Mouse (Mus musculus): ENCODE data around the gene Cdkal1. TPM values are rescaled to one million over a fixed set of nuclear protein-coding genes. Genes with fewer than 3 reads are reported as not detected.
A peak's percentile ranks its signal among the peaks of the same experiment; 100 is the strongest.

Gene Cdkal1
- polyA plus RNA-seq, 1 experiment from 2014 or later, result 21.1 TPM

DNA sequence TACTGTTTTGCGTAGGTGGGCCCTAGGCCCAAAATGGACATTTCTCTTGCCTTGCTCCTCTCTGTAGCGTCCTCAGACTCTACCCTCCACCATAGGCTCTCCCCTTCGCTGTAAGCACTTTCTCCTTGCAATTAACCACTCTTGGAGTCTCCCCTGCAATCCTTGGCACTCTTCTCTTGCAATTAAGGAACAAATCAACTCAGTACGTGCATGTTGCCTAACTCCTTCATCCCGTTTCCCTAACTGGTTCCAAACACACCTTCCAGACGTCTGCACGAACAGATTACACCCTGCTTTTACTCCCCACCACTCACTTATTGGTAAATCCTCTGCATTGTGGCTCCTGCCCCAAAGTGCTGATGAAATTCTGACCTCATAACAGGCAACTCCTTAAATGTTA is 358.2 kb downstream of the Cdkal1 start:
- 86% methylated on average over 7 of the region's 7 CpGs for WGBS
- no peak for ATAC-seq (ENCODE audit: low read depth)

DNA sequence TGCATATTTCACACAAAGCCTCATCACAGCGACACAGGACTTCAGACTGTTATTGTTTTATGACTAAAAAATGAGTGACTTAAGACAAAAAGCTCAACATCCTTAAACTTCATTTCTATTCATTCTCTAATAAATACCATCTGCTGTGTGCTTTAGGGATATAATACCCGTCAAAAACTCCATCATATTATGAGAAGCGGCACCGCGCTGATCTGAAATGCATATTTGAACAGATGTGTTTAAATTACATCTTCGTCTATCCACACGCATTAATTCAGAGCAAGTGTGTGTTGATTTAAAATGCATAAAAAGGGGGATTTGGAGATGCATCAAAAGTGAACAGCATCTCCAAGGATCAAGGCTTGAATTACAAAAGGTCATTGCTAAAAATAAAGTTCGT is 365.1 kb downstream of the Cdkal1 start:
- 59% methylated on average over 8 of the region's 8 CpGs for WGBS
- H3K4me2 ChIP-seq (ENCODE audit: low read depth, low read length), result no peak overlapping the region
- H3K36me3 ChIP-seq (ENCODE audit: control insufficient read depth, insufficient read depth, low read length), result no peaks in the 10 kb centered on the region
- no peaks in the 10 kb centered on the region for H3K9me3 ChIP-seq (ENCODE audit: control insufficient read depth, low read length)
- no peak overlapping the region for H3K4me3 ChIP-seq (ENCODE audit: low read depth, low read length)
- no peaks in the 10 kb centered on the region for H3K4me1 ChIP-seq (ENCODE audit: control insufficient read depth, insufficient read depth, low read length)
- H3K27ac ChIP-seq (ENCODE audit: low read depth, low read length), result no peak overlapping the region
- no peak for ATAC-seq (ENCODE audit: low read depth)
- H3K27me3 ChIP-seq (ENCODE audit: control insufficient read depth, insufficient read depth, low read length), result no peaks in the 10 kb centered on the region
- H3K9ac ChIP-seq (replicated peaks; ENCODE audit: low read depth, low read length), result no peak overlapping the region

More for the DNA sequence above, 358.2 kb downstream of the Cdkal1 start:
- Histone ChIP-seq H3K4me2 (ENCODE audit: low read depth, low read length) (no peak overlapping the region), H3K27me3 (ENCODE audit: control insufficient read depth, insufficient read depth, low read length) (no peaks in the 10 kb centered on the region), H3K9me3 (ENCODE audit: control insufficient read depth, low read length) (no peaks in the 10 kb centered on the region), H3K4me3 (ENCODE audit: low read depth, low read length) (no peak overlapping the region), H3K9ac (replicated peaks; ENCODE audit: low read depth, low read length) (no peak overlapping the region), H3K27ac (ENCODE audit: low read depth, low read length) (no peak overlapping the region), H3K36me3 (ENCODE audit: control insufficient read depth, insufficient read depth, low read length) (no peaks in the 10 kb centered on the region), H3K4me1 (ENCODE audit: control insufficient read depth, insufficient read depth, low read length) (no peaks in the 10 kb centered on the region)

DNA sequence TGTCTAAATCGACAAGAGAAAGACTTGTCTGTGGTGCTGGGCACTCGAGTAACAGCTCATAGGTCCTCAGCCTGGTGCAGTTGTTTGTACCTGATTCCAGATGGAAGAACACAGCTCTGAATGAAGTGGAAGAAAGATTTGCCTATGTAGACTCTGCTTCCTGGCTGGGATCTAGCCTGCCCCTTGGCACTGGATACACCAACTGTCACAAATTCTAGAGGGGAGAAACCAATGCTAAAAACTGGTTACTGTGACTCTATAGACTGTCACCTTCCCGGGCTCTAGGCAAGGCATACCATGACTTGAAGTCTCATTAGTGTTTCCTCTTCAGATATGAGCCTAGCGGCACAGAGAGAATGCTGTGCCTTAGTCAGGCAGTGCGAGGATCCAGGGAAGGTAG is 366.0 kb downstream of the Cdkal1 start:
- Histone ChIP-seq H3K4me1 (ENCODE audit: control insufficient read depth, insufficient read depth, low read length) (no peaks in the 10 kb centered on the region), H3K36me3 (ENCODE audit: control insufficient read depth, insufficient read depth, low read length) (no peaks in the 10 kb centered on the region), H3K27ac (ENCODE audit: low read depth, low read length) (no peak overlapping the region), H3K9me3 (ENCODE audit: control insufficient read depth, low read length) (no peaks in the 10 kb centered on the region), H3K9ac (replicated peaks; ENCODE audit: low read depth, low read length) (no peak overlapping the region), H3K27me3 (ENCODE audit: control insufficient read depth, insufficient read depth, low read length) (no peaks in the 10 kb centered on the region), H3K4me3 (ENCODE audit: low read depth, low read length) (no peak overlapping the region), H3K4me2 (ENCODE audit: low read depth, low read length) (no peak overlapping the region)
- WGBS, result 83% methylated on average over 5 of the region's 5 CpGs
- ATAC-seq (ENCODE audit: low read depth), result no peak

DNA sequence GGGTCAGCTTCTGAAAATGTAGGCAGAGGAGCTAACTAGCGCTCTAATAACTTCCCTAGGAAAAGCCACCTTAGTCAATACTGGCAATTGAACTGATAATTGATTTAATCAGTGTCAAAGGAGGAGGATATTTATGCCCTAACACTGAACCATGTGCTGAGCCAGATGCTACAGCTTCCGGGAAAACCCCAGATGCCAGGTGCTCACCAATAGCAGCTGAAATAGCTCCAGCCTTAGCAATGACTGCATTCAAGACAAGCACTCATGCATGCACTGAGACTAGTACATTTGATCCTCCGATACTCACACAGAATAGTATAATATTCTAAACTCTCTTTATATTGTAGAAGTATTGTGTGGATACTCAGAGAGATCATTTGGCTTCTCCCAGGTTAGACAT is 368.8 kb downstream of the Cdkal1 start:
- Histone ChIP-seq H3K4me3 (ENCODE audit: low read depth, low read length) (no peak overlapping the region), H3K27ac (ENCODE audit: low read depth, low read length) (no peak overlapping the region), H3K9ac (replicated peaks; ENCODE audit: low read depth, low read length) (no peak overlapping the region), H3K4me2 (ENCODE audit: low read depth, low read length) (no peak overlapping the region), H3K36me3 (ENCODE audit: control insufficient read depth, insufficient read depth, low read length) (no peaks in the 10 kb centered on the region), H3K4me1 (ENCODE audit: control insufficient read depth, insufficient read depth, low read length) (no peaks in the 10 kb centered on the region), H3K27me3 (ENCODE audit: control insufficient read depth, insufficient read depth, low read length) (no peaks in the 10 kb centered on the region), H3K9me3 (ENCODE audit: control insufficient read depth, low read length) (no peaks in the 10 kb centered on the region)
- 36% methylated on average over 3 of the region's 3 CpGs for WGBS
- ATAC-seq (ENCODE audit: low read depth), result peak; percentile 58; the same call in 1 of the 2 replicates

GRCm38 (mm10) chr13:29483950-29484349 is 371.5 kb downstream of the Cdkal1 start:
- H3K4me2 ChIP-seq (ENCODE audit: low read depth, low read length), result no peak overlapping the region
- 83% methylated on average over 3 of the region's 3 CpGs for WGBS
- no peaks in the 10 kb centered on the region for H3K9me3 ChIP-seq (ENCODE audit: control insufficient read depth, low read length)
- ATAC-seq (ENCODE audit: low read depth), result no peak
- no peak overlapping the region for H3K9ac ChIP-seq (replicated peaks; ENCODE audit: low read depth, low read length)
- no peaks in the 10 kb centered on the region for H3K36me3 ChIP-seq (ENCODE audit: control insufficient read depth, insufficient read depth, low read length)
- H3K4me3 ChIP-seq (ENCODE audit: low read depth, low read length), result no peak overlapping the region
- H3K4me1 ChIP-seq (ENCODE audit: control insufficient read depth, insufficient read depth, low read length), result no peaks in the 10 kb centered on the region
- H3K27me3 ChIP-seq (ENCODE audit: control insufficient read depth, insufficient read depth, low read length), result no peaks in the 10 kb centered on the region
- no peak overlapping the region for H3K27ac ChIP-seq (ENCODE audit: low read depth, low read length)

GRCm38 (mm10) chr13:29482147-29482863 is 373.2 kb downstream of the Cdkal1 start:
- Histone ChIP-seq H3K9me3 (ENCODE audit: control insufficient read depth, low read length) (no peaks in the 10 kb centered on the region), H3K36me3 (ENCODE audit: control insufficient read depth, insufficient read depth, low read length) (no peaks in the 10 kb centered on the region), H3K4me2 (ENCODE audit: low read depth, low read length) (no peak overlapping the region), H3K4me1 (ENCODE audit: control insufficient read depth, insufficient read depth, low read length) (no peaks in the 10 kb centered on the region), H3K27me3 (ENCODE audit: control insufficient read depth, insufficient read depth, low read length) (no peaks in the 10 kb centered on the region), H3K27ac (ENCODE audit: low read depth, low read length) (no peak overlapping the region), H3K9ac (replicated peaks; ENCODE audit: low read depth, low read length) (no peak overlapping the region), H3K4me3 (ENCODE audit: low read depth, low read length) (no peak overlapping the region)
- no peak for ATAC-seq (ENCODE audit: low read depth)
- 70% methylated on average over 9 of the region's 9 CpGs for WGBS

GRCm38 (mm10) chr13:29476421-29476820 is 379.1 kb downstream of the Cdkal1 start:
- H3K9ac ChIP-seq (replicated peaks; ENCODE audit: low read depth, low read length), result no peak overlapping the region
- H3K4me3 ChIP-seq (ENCODE audit: low read depth, low read length), result no peak overlapping the region
- no peaks in the 10 kb centered on the region for H3K36me3 ChIP-seq (ENCODE audit: control insufficient read depth, insufficient read depth, low read length)
- H3K27me3 ChIP-seq (ENCODE audit: control insufficient read depth, insufficient read depth, low read length), result no peaks in the 10 kb centered on the region
- H3K4me1 ChIP-seq (ENCODE audit: control insufficient read depth, insufficient read depth, low read length), result no peaks in the 10 kb centered on the region
- H3K4me2 ChIP-seq (ENCODE audit: low read depth, low read length), result no peak overlapping the region
- H3K27ac ChIP-seq (ENCODE audit: low read depth, low read length), result no peak overlapping the region
- WGBS, result 83% methylated on average over 4 of the region's 4 CpGs
- ATAC-seq (ENCODE audit: low read depth), result no peak
- H3K9me3 ChIP-seq (ENCODE audit: control insufficient read depth, low read length), result no peaks in the 10 kb centered on the region

GRCm38 (mm10) chr13:29474301-29474700 is 381.2 kb downstream of the Cdkal1 start:
- Histone ChIP-seq H3K27ac (ENCODE audit: low read depth, low read length) (no peak overlapping the region), H3K36me3 (ENCODE audit: control insufficient read depth, insufficient read depth, low read length) (no peaks in the 10 kb centered on the region), H3K4me1 (ENCODE audit: control insufficient read depth, insufficient read depth, low read length) (no peaks in the 10 kb centered on the region), H3K4me3 (ENCODE audit: low read depth, low read length) (no peak overlapping the region), H3K9ac (replicated peaks; ENCODE audit: low read depth, low read length) (no peak overlapping the region), H3K4me2 (ENCODE audit: low read depth, low read length) (no peak overlapping the region), H3K27me3 (ENCODE audit: control insufficient read depth, insufficient read depth, low read length) (no peaks in the 10 kb centered on the region), H3K9me3 (ENCODE audit: control insufficient read depth, low read length) (no peaks in the 10 kb centered on the region)
- ATAC-seq (ENCODE audit: low read depth), result no peak
- WGBS, result 96% methylated on average over 9 of the region's 9 CpGs

DNA sequence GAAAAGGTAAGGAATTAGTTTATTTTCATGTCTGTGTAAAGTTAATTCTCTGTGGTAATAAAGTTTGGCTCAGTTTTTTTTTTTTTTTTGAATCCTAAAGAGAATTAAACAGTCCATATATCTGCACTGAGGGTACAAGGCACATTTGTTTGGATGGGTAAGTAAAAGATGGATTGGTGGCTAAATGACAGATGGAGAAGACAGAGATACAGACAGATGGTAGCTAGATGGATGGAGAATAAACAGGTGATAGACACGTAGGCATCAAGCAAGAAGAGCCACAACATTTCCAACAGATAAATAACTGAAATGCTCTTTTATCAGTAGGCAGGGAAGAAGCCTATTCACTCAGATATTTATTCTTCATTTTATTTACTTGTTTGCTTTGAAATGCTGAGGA is 381.7 kb downstream of the Cdkal1 start:
- Histone ChIP-seq H3K27me3 (ENCODE audit: control insufficient read depth, insufficient read depth, low read length) (no peaks in the 10 kb centered on the region), H3K9ac (replicated peaks; ENCODE audit: low read depth, low read length) (no peak overlapping the region), H3K27ac (ENCODE audit: low read depth, low read length) (no peak overlapping the region), H3K36me3 (ENCODE audit: control insufficient read depth, insufficient read depth, low read length) (no peaks in the 10 kb centered on the region), H3K4me2 (ENCODE audit: low read depth, low read length) (no peak overlapping the region), H3K4me1 (ENCODE audit: control insufficient read depth, insufficient read depth, low read length) (no peaks in the 10 kb centered on the region), H3K4me3 (ENCODE audit: low read depth, low read length) (no peak overlapping the region), H3K9me3 (ENCODE audit: control insufficient read depth, low read length) (no peaks in the 10 kb centered on the region)
- ATAC-seq (ENCODE audit: low read depth), result no peak
- 91% methylated on average over 1 of the region's 1 CpGs for WGBS

Data from neural tube, embryonic 14.5 days (tissue).